Mouse (Mus musculus): ENCODE measurements around the gene Herc3. TPM values are rescaled to one million over a fixed set of nuclear protein-coding genes. Genes with fewer than 3 reads are reported as not detected.

Herc3 gene
- polyA plus RNA-seq, 1 experiment from 2014 or later = 7.5 TPM

- no peaks in the 10 kb centered on the region for H3K9me3 ChIP-seq
Measured at GRCm38 (mm10) chr6:58921623-58922022, 90.4 kb downstream of the Herc3 start.

GRCm38 (mm10) chr6:58922511-58922910 lies 91.2 kb downstream of the Herc3 start:
- no peaks in the 10 kb centered on the region for H3K27me3 ChIP-seq
- no peak overlapping the region for H3K4me2 ChIP-seq
- H3K4me1 ChIP-seq (replicated peaks) = no peaks in the 10 kb centered on the region
- H3K27ac ChIP-seq = no peak overlapping the region
- no peaks in the 10 kb centered on the region for H3K9me3 ChIP-seq
- no peak overlapping the region for H3K4me3 ChIP-seq (replicated peaks)
- 0 out of 2 replicates have a peak, but pooled peaks cover 3% of the 10 kb centered on the region for H3K36me3 ChIP-seq
- 89% methylated on average over 5 of the region's 5 CpGs for WGBS
- no peak for ATAC-seq (ENCODE audit: insufficient number of reproducible peaks, insufficient read depth, low FRiP score, low TSS enrichment, low read depth)
- H3K9ac ChIP-seq (replicated peaks) = no peak overlapping the region

More at GRCm38 (mm10) chr6:58921623-58922022, 90.4 kb downstream of the Herc3 start:
- WGBS = 47% methylated on average over 3 of the region's 3 CpGs
- Histone ChIP-seq H3K4me2 (no peak overlapping the region), H3K4me3 (replicated peaks) (no peak overlapping the region), H3K4me1 (replicated peaks) (no peaks in the 10 kb centered on the region), H3K27ac (no peak overlapping the region), H3K27me3 (no peaks in the 10 kb centered on the region), H3K9ac (replicated peaks) (no peak overlapping the region), H3K36me3 (0 out of 2 replicates have a peak, but pooled peaks cover 3% of the 10 kb centered on the region)
- ATAC-seq (ENCODE audit: insufficient number of reproducible peaks, insufficient read depth, low FRiP score, low TSS enrichment, low read depth) = no peak

- no peaks in the 10 kb centered on the region for H3K36me3 ChIP-seq
- H3K4me2 ChIP-seq = no peak overlapping the region
- H3K27ac ChIP-seq = no peak overlapping the region
- no peak overlapping the region for H3K4me3 ChIP-seq (replicated peaks)
- H3K4me1 ChIP-seq (replicated peaks) = 0 out of 2 replicates have a peak, but pooled peaks cover 3% of the 10 kb centered on the region
- H3K9me3 ChIP-seq = no peaks in the 10 kb centered on the region
- ATAC-seq (ENCODE audit: insufficient number of reproducible peaks, insufficient read depth, low FRiP score, low TSS enrichment, low read depth) = no peak
- no peaks in the 10 kb centered on the region for H3K27me3 ChIP-seq
- 84% methylated on average over 2 of the region's 2 CpGs for WGBS
- H3K9ac ChIP-seq (replicated peaks) = no peak overlapping the region
Measured at GRCm38 (mm10) chr6:58927881-58928280, 96.6 kb downstream of the Herc3 start.

DNA sequence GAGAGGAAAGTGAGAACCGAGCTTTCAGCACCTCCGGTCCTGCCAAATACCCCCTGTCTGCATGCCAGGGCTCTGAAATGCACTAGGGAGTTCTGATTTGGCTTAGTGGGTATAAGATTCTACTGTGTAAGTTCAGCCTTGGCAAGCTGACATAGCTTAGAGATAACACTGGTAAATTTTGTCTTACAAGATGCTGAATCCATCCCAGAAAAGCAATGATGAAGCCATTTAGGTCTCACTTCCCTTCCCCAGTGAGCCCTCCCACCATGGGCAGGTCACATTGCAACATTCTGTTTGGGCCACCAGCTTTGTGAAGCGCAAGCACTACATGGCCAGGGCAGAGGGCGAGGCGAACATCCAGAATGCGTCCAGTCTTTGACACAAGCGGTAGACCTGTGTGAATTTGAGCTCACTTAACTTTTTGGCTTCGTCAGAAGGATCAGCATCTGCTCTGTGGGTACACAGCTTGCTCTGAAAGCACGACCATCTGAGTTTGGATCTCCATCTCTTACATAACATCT lies 98.7 kb downstream of the Herc3 start:
- no peaks in the 10 kb centered on the region for H3K36me3 ChIP-seq
- no peak for ATAC-seq (ENCODE audit: insufficient number of reproducible peaks, insufficient read depth, low FRiP score, low TSS enrichment, low read depth)
- no peak overlapping the region for H3K4me3 ChIP-seq (replicated peaks)
- 82% methylated on average over 9 of the region's 9 CpGs for WGBS
- H3K4me1 ChIP-seq (replicated peaks) = peaks cover 7% of the 10 kb centered on the region; the same call in 1 of the 2 replicates
- H3K27me3 ChIP-seq = no peaks in the 10 kb centered on the region
- H3K27ac ChIP-seq = no peak overlapping the region
- no peak overlapping the region for H3K4me2 ChIP-seq
- no peak overlapping the region for H3K9ac ChIP-seq (replicated peaks)
- no peaks in the 10 kb centered on the region for H3K9me3 ChIP-seq

GRCm38 (mm10) chr6:58931149-58931548 lies 99.9 kb downstream of the Herc3 start:
- H3K4me3 ChIP-seq (replicated peaks) = no peak overlapping the region
- no peaks in the 10 kb centered on the region for H3K27me3 ChIP-seq
- WGBS = 89% methylated on average over 4 of the region's 4 CpGs
- H3K9me3 ChIP-seq = no peaks in the 10 kb centered on the region
- ATAC-seq (ENCODE audit: insufficient number of reproducible peaks, insufficient read depth, low FRiP score, low TSS enrichment, low read depth) = no peak
- H3K36me3 ChIP-seq = no peaks in the 10 kb centered on the region
- H3K27ac ChIP-seq = no peak overlapping the region
- H3K4me1 ChIP-seq (replicated peaks) = peaks cover 7% of the 10 kb centered on the region; the same call in 1 of the 2 replicates
- H3K9ac ChIP-seq (replicated peaks) = no peak overlapping the region
- H3K4me2 ChIP-seq = no peak overlapping the region

DNA sequence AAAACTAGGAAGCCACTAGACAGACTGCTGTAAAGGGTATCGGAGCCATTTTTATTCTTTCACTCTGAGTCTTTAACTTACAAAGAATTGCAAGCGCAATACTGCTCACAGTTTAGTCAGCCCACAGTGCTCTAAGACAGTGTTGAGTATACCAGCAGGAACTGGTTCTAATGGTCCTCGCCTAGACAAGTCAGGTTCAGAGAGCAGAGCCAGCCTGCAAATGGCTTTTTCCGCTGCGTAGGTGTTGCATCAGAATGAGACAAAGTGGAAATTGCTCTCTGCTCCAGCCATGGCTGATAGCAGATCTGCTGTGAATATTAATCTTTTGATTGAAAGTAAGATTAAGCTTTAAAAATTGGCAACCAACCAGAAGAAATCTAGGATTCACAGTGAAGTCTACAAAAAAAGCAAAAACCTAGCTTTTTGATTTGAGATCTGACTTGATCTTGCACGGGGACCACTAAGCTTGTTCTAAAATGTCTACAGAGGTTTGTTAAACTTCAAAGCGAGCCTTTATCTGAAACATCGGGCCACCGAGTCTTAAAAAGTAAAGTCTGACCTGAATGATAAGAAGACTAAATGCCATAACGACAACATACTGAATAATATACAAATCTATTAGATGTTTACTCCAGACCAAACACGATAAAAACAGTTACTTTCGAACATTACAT lies 101.4 kb downstream of the Herc3 start:
- peak; percentile 50; the same call in 1 of the 2 replicates for ATAC-seq (ENCODE audit: insufficient number of reproducible peaks, insufficient read depth, low FRiP score, low TSS enrichment, low read depth)
- H3K27ac ChIP-seq = no peak overlapping the region
- no peaks in the 10 kb centered on the region for H3K9me3 ChIP-seq
- 82% methylated on average over 12 of the region's 12 CpGs for WGBS
- H3K9ac ChIP-seq (replicated peaks) = no peak overlapping the region
- no peaks in the 10 kb centered on the region for H3K27me3 ChIP-seq
- no peak overlapping the region for H3K4me3 ChIP-seq (replicated peaks)
- H3K4me1 ChIP-seq (replicated peaks) = peaks cover 7% of the 10 kb centered on the region
- H3K4me2 ChIP-seq = no peak overlapping the region
- H3K36me3 ChIP-seq = no peaks in the 10 kb centered on the region

DNA sequence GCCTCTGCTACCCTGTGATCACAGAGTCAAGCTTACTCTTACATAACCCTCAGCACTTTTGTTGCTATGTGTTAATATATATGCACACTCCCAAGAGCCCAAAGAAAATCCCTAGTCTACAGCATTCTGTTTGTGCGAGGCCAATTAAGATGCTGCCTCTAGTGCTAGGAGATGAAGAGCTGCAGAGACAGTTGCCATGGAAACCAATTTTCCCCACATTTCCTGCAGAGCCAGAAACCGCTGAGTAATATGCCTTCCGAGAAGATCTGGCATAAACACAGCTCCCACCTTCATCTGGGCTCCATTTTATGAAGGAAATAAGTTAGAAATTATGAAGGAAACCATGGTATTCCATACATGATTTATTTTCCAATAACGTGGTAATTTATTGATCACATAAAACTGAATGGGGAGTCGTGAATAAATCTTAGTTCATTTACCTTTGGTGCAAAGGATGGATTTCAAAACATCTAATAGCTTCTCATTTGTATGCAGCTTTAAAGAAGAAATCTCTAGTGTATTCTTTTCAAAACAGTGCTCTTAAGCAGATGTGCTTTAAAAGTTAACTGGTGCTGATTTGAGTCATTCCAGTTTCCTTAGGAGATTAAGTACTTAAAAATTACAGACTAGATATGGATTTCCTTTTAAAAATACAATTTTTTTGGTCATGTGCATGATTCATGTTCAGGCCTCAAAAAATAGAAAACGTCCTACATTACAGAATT lies 102.1 kb downstream of the Herc3 start:
- H3K4me1 ChIP-seq (replicated peaks) = peaks cover 7% of the 10 kb centered on the region
- peak; percentile 52; the same call in 1 of the 2 replicates for ATAC-seq (ENCODE audit: insufficient number of reproducible peaks, insufficient read depth, low FRiP score, low TSS enrichment, low read depth)
- H3K9me3 ChIP-seq = no peaks in the 10 kb centered on the region
- no peak overlapping the region for H3K4me2 ChIP-seq
- H3K36me3 ChIP-seq = no peaks in the 10 kb centered on the region
- H3K9ac ChIP-seq (replicated peaks) = no peak overlapping the region
- no peak overlapping the region for H3K27ac ChIP-seq
- no peak overlapping the region for H3K4me3 ChIP-seq (replicated peaks)
- no peaks in the 10 kb centered on the region for H3K27me3 ChIP-seq
- WGBS = 30% methylated on average over 6 of the region's 6 CpGs

GRCm38 (mm10) chr6:58934144-58934543 lies 102.9 kb downstream of the Herc3 start:
- H3K27me3 ChIP-seq = no peaks in the 10 kb centered on the region
- no peak for ATAC-seq (ENCODE audit: insufficient number of reproducible peaks, insufficient read depth, low FRiP score, low TSS enrichment, low read depth)
- H3K9ac ChIP-seq (replicated peaks) = no peak overlapping the region
- H3K27ac ChIP-seq = no peak overlapping the region
- H3K4me1 ChIP-seq (replicated peaks) = peaks cover 7% of the 10 kb centered on the region
- no peak overlapping the region for H3K4me2 ChIP-seq
- H3K36me3 ChIP-seq = no peaks in the 10 kb centered on the region
- 60% methylated on average over 4 of the region's 4 CpGs for WGBS
- H3K9me3 ChIP-seq = no peaks in the 10 kb centered on the region
- H3K4me3 ChIP-seq (replicated peaks) = no peak overlapping the region

DNA sequence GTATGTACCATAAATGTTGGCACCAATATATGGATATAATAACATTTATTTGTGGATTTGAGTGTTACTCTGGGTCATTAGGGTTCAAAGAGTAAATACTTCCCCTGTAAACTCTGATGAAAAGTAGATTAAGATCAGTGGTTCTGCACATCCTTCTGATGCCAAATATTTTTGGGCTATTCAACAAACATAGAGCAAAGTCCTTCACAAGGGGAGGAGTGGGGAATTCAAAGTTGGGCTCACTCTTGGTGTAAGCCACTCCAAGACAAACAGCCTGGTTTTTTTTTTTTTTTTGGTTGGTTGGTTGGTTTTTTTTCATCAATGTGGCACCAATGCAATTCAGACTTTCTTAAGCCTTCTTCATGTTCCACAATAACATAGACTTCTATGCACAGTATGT lies 106.5 kb downstream of the Herc3 start:
- Histone ChIP-seq H3K36me3 (no peaks in the 10 kb centered on the region), H3K9ac (replicated peaks) (no peak overlapping the region), H3K27me3 (no peaks in the 10 kb centered on the region), H3K27ac (no peak overlapping the region), H3K9me3 (no peaks in the 10 kb centered on the region), H3K4me2 (no peak overlapping the region), H3K4me1 (replicated peaks) (peaks cover 5% of the 10 kb centered on the region), H3K4me3 (replicated peaks) (no peak overlapping the region)
- no peak for ATAC-seq (ENCODE audit: insufficient number of reproducible peaks, insufficient read depth, low FRiP score, low TSS enrichment, low read depth)

DNA sequence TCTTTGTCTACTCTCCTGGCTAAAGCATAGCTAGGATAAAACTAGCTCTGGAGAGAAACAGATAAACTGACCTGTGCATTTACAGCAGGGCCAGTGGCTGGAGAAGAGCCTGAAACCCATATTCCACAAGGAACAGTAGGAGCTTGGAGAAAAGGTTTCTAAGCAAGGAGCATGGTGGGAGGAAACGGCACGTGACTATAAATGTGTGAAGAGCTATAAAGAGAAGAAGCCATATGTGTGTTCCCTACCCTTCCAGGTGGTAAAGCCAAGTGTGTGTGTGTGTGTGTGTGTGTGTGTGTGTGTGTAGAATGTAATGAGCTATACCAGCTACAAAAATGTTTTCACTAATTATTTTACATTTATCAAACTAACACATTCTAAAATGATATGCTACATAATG lies 111.0 kb downstream of the Herc3 start:
- Histone ChIP-seq H3K36me3 (no peaks in the 10 kb centered on the region), H3K4me3 (replicated peaks) (no peak overlapping the region), H3K4me2 (no peak overlapping the region), H3K9ac (replicated peaks) (no peak overlapping the region), H3K27me3 (no peaks in the 10 kb centered on the region), H3K9me3 (no peaks in the 10 kb centered on the region), H3K4me1 (replicated peaks) (no peaks in the 10 kb centered on the region), H3K27ac (no peak overlapping the region)
- ATAC-seq (ENCODE audit: insufficient number of reproducible peaks, insufficient read depth, low FRiP score, low TSS enrichment, low read depth) = no peak
- 83% methylated on average over 2 of the region's 2 CpGs for WGBS

DNA sequence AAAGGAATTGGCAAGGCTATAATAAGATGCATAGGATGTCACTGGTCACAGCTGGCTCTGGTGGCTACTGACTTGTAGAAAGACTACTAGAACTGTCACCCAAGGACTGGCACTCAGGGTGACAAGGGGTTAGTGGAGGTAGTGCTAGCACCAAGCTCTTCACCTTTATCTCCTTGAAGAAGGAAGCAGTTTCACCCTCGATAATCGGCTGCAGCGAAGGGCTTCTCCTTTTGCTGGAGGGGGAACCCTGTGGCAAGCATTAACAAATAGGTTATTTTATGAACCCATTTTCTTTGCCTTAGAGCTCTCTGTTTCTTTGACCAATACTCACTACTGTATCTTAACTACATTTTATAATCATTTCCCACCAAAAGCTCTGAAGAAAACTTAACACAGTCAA lies 112.7 kb downstream of the Herc3 start:
- H3K4me3 ChIP-seq (replicated peaks) = no peak overlapping the region
- no peaks in the 10 kb centered on the region for H3K36me3 ChIP-seq
- WGBS = 89% methylated on average over 3 of the region's 3 CpGs
- H3K4me1 ChIP-seq (replicated peaks) = no peaks in the 10 kb centered on the region
- no peak for ATAC-seq (ENCODE audit: insufficient number of reproducible peaks, insufficient read depth, low FRiP score, low TSS enrichment, low read depth)
- H3K4me2 ChIP-seq = no peak overlapping the region
- H3K27ac ChIP-seq = no peak overlapping the region
- no peaks in the 10 kb centered on the region for H3K27me3 ChIP-seq
- H3K9ac ChIP-seq (replicated peaks) = no peak overlapping the region
- H3K9me3 ChIP-seq = no peaks in the 10 kb centered on the region

Measured in limb, embryonic 12.5 days (tissue).